Mouse (Mus musculus): ENCODE measurements around the gene Agr3. TPM values are rescaled to one million over a fixed set of nuclear protein-coding genes. Genes with fewer than 3 reads are reported as not detected.

Gene Agr3
- total RNA-seq, 4 experiments from 2014 or later = not detected

DNA sequence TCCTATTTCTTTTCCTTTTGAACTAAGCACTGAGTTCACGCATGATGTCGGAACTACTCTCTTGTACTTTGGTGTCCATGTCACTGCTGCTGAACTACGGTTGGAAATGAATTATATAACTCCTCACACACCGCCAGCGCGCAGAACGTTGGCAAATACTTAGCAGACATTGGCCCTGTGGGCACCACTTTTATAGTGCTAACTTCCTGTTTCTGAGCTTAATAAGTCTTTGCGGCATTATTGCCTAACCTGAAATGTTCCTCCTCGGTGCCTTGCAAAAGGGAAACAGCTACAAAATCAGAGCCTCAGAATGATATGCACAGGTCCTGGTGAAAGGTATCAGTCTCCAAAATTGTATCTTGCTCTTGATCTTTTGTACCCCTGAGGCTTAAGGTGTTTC is 58.1 kb downstream of the Agr3 start:
- DNase-seq (ENCODE audit: low spot score in 2 of 2) = no peak

DNA sequence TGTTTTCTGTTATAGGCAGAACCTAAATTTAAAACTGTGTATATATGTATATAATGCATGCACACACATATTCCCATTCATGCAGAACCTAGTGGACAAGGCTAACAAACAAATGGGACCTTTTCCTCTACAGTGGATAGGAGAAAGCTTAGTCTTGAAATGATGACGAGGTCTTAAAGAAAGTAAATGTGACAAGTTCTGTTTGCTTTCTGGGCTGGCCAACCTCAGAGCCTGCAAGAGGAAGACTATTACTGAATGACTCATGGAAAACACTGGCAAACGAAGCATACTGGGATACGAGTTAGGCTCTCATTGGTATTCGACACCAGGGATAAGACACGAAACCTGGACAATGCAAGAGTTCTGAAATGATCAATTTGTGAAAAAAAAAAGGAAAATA is 59.3 kb downstream of the Agr3 start:
- no peak for DNase-seq (ENCODE audit: low spot score in 2 of 2)

DNA sequence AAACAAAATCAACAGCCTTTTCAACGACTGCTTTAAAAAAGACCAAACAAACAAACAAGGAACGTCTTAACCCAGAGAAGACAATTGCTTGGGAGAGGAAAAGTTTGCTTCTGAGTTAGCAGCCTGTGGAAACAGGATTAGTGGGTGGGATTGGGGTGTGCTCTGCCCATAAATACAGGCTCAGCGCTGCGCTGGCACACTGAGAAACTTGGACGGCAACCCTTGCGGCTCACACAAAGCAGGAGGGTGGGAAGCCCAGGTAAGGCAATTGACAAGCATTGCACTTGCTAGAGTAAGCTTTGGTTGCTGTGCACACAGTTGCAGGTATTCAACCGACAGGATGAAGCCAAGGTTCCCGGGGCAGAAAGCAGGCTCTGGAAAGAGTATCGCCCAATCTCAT is 67.3 kb downstream of the Agr3 start, which contains the start of gene Agr2:
Gene Agr2, plus strand, starts transcription at position 197 of the 400 bp plus-strand sequence.
- no peak for DNase-seq (ENCODE audit: low spot score in 2 of 2)

DNA sequence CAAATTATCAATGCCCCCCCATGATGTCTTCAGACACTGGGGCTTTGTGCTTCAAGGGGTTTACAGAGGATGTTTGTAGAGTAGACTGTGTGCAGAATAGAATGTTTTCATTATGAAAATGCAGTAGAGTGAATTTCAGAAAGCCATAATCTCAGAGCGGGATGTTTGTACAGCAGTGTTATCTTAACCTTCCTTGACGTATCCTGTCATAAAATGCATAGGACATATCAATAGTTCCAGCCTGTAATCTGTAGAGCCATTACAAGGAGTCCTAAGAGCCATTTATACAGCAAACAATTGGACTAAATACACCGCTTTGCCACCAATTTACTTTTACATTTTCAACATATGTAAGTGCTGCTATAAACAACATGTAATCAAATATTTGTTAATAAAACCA is 68.2 kb downstream of the Agr3 start:
- DNase-seq (ENCODE audit: low spot score in 2 of 2) = no peak

DNA sequence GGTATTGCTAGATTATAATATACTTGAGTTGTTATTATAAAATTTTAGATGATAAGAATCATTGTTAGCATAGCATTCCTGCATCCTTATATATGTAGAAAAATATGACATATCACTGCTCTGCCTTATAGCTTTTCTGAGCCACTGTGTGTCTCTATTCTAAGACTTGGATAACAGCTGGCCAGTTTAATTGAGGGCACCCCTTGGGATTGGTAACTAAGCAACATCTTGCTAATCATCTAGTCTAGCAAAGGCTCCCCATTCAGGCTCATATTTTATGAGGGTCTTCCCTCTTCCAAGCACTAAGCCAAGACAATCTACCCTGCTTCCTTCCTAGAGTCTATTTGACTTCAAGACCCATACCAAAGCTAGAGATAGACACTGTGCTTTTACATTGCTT is 68.7 kb downstream of the Agr3 start:
- no peak for DNase-seq (ENCODE audit: low spot score in 2 of 2)

DNA sequence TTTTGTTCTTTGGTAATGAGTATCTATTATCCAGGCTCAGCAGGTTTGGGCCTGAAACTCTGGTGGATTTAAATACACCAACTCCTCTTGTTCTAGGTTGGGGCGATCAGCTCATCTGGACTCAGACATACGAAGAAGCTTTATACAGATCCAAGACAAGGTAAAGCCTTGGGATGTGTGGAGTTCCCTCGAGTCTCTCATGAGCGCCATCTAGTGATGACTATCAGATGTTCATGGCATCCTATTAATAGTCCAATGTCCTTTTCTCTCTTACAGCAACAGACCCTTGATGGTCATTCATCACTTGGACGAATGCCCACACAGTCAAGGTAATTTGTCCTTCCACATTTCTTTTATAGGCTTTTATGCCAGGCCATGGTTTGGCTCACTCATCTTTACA is 70.4 kb downstream of the Agr3 start:
- DNase-seq (ENCODE audit: low spot score in 2 of 2) = no peak

Other genes with a start within 250 kb of the Agr3 start
- not detected for gene Agr2, start 67.3 kb downstream of the Agr3 start, total RNA-seq (2022)
- gene Tspan13, start 116.9 kb downstream of the Agr3 start, total RNA-seq (2022) = 10 to 100 TPM; 17.7 to 24.5 (median 23.9) TPM
- gene Ankmy2, start 231.5 kb downstream of the Agr3 start, total RNA-seq (2022) = 1 to 10 TPM; 4.0 to 6.6 (median 5.7) TPM
- 100 to 1,000 TPM in 3 of 4 experiments, 10 to 100 TPM in 1; 96.8 to 117 (median 106) TPM for gene Bzw2, start 232.5 kb downstream of the Agr3 start, total RNA-seq (2022)